ENCODE assay signal across 30 mouse cellular contexts in genomic region chr11:8486552-8486951, GRCm38 (mm10).
DNase-seq lines count a peak whose midpoint lies in the region; ATAC-seq and TF ChIP-seq lines count a peak whose summit lies in the region.
"Had no signal": no experiment of that assay in that cellular context is flagged by ENCODE, and none has a peak within 500 bp of the region (broad histone marks: within the 10 kb centered on the region; RNA-seq: fewer than 3 reads in every experiment).

No protein-coding gene starts in this region.

- no peak overlapping the region for H3K4me3 ChIP-seq in lung, embryonic 14.5 days (ENCODE audit: low read depth, low read length)
- H3K4me3 ChIP-seq in embryonic facial prominence, embryonic 14.5 days (ENCODE audit: low read depth, low read length) = no peak overlapping the region
- H3K4me3 ChIP-seq in heart, embryonic 11.5 days (ENCODE audit: low read depth, low read length) = no peak overlapping the region
- H3K4me3 ChIP-seq in heart, postnatal 0 days (ENCODE audit: low read depth, low read length) = no peak overlapping the region
- H3K4me3 ChIP-seq: forebrain, embryonic 13.5 days; hindbrain, embryonic 10.5 days; intestine, embryonic 15.5 days; layer of hippocampus, adult 2 months; lung, embryonic 15.5 days; midbrain, embryonic 10.5 days; myocyte; neural tube, embryonic 13.5 days had no signal

- H3K4me2 ChIP-seq in lung, embryonic 14.5 days = no peak overlapping the region
- no peak overlapping the region for H3K4me2 ChIP-seq in embryonic facial prominence, embryonic 14.5 days (ENCODE audit: low read depth, low read length)
- no peak overlapping the region for H3K4me2 ChIP-seq in heart, embryonic 11.5 days
- peak overlapping the region; percentile 28 for H3K4me2 ChIP-seq in heart, postnatal 0 days (ENCODE audit: low read depth, low read length)
- H3K4me2 ChIP-seq: forebrain, embryonic 13.5 days; intestine, embryonic 15.5 days; lung, embryonic 15.5 days; neural tube, embryonic 13.5 days had no signal

- TF ChIP-seq EP300 in heart, postnatal 0 days (IDR thresholded peaks at IDR 0.05; ENCODE audit: low read depth) = peak; percentile 33; the same call in 1 of the 2 replicates

- H3K9ac ChIP-seq in lung, embryonic 14.5 days = no peak overlapping the region
- no peak overlapping the region for H3K9ac ChIP-seq in embryonic facial prominence, embryonic 14.5 days (ENCODE audit: low read depth, low read length)
- H3K9ac ChIP-seq in heart, embryonic 11.5 days (ENCODE audit: low read depth, low read length) = no peak overlapping the region
- H3K9ac ChIP-seq in heart, postnatal 0 days (replicated peaks; ENCODE audit: low read depth, low read length) = no peak overlapping the region
- H3K9ac ChIP-seq: forebrain, embryonic 13.5 days; intestine, embryonic 15.5 days; liver, embryonic 14.5 days; lung, embryonic 15.5 days; neural tube, embryonic 13.5 days had no signal

- no peaks in the 10 kb centered on the region for H3K9me3 ChIP-seq in lung, embryonic 14.5 days (ENCODE audit: low read depth, low read length)
- no peaks in the 10 kb centered on the region for H3K9me3 ChIP-seq in embryonic facial prominence, embryonic 14.5 days (ENCODE audit: control insufficient read depth, low read length)
- no peaks in the 10 kb centered on the region for H3K9me3 ChIP-seq in heart, embryonic 11.5 days (replicated peaks; ENCODE audit: control insufficient read depth, low read length)
- H3K9me3 ChIP-seq in heart, postnatal 0 days (replicated peaks; ENCODE audit: control insufficient read depth, low read length) = no peaks in the 10 kb centered on the region
- H3K9me3 ChIP-seq: forebrain, embryonic 13.5 days; G1E; hindbrain, embryonic 10.5 days; intestine, embryonic 15.5 days; lung, embryonic 15.5 days; midbrain, embryonic 10.5 days; neural tube, embryonic 13.5 days had no signal

- H3K36me3 ChIP-seq in lung, embryonic 14.5 days (ENCODE audit: insufficient read depth) = peaks cover 28% of the 10 kb centered on the region
- peaks cover 23% of the 10 kb centered on the region for H3K36me3 ChIP-seq in embryonic facial prominence, embryonic 14.5 days (ENCODE audit: control insufficient read depth, insufficient read depth, low read length)
- H3K36me3 ChIP-seq in heart, embryonic 11.5 days (ENCODE audit: control insufficient read depth, insufficient read depth, low read length) = 0 out of 2 replicates have a peak, but pooled peaks cover 3% of the 10 kb centered on the region
- peaks cover 6% of the 10 kb centered on the region; the same call in 1 of the 2 replicates for H3K36me3 ChIP-seq in heart, postnatal 0 days (replicated peaks; ENCODE audit: control insufficient read depth, insufficient read depth, low read length)
- H3K36me3 ChIP-seq: G1E; neural tube, embryonic 13.5 days had no signal

- peak; percentile 48 for DNase-seq in lung, embryonic 14.5 days
- DNase-seq in lung, postnatal 14 days = no peak
- DNase-seq in embryonic facial prominence, embryonic 14.5 days (ENCODE audit: low spot score) = peak; percentile 58
- peak; percentile 83 for DNase-seq in heart, postnatal 0 days (ENCODE audit: low spot score)
- no peak for DNase-seq in cerebellum, adult 9-11 months
- DNase-seq: adrenal gland, adult 2 months; B cell, adult 2 months; cerebellum, adult 18-20 months; cerebellum, postnatal 36 days; gastrocnemius, postnatal 36 days; kidney, adult 9 months; kidney, postnatal 14 days; retina, postnatal 1 day; thymus, adult 18-20 months; thymus, postnatal 4 days had no signal

- H3K27ac ChIP-seq in lung, embryonic 14.5 days (ENCODE audit: low read depth) = no peak overlapping the region
- H3K27ac ChIP-seq in embryonic facial prominence, embryonic 14.5 days (replicated peaks; ENCODE audit: low read depth, low read length) = no peak overlapping the region
- H3K27ac ChIP-seq in heart, embryonic 11.5 days (ENCODE audit: low read depth, low read length) = 0 out of 2 replicates have a peak overlapping the region, but pooled peaks have one; percentile 1
- H3K27ac ChIP-seq in heart, postnatal 0 days (ENCODE audit: low read depth) = peak overlapping the region; percentile 83
- H3K27ac ChIP-seq: forebrain, embryonic 13.5 days; hindbrain, embryonic 10.5 days; intestine, embryonic 15.5 days; layer of hippocampus, adult 2 months; liver, embryonic 14.5 days; lung, embryonic 15.5 days; midbrain, embryonic 10.5 days; neural tube, embryonic 13.5 days had no signal

- ATAC-seq in lung, embryonic 14.5 days (ENCODE audit: insufficient read depth) = no peak
- ATAC-seq in embryonic facial prominence, embryonic 14.5 days (ENCODE audit: low read depth) = no peak
- no peak; the same call in 1 of the 2 replicates for ATAC-seq in heart, embryonic 11.5 days (replicated peaks; ENCODE audit: insufficient number of reproducible peaks, low FRiP score, low TSS enrichment)
- peak; percentile 83 for ATAC-seq in heart, postnatal 0 days (ENCODE audit: insufficient read depth, low read depth)
- ATAC-seq in granulocyte monocyte progenitor cell, adult 5-6 weeks (replicated peaks; ENCODE audit: poor library complexity, severe bottlenecking) = no peak
- ATAC-seq in erythroid progenitor cell, adult 5-6 weeks (replicated peaks; ENCODE audit: low FRiP score, poor library complexity, severe bottlenecking) = no peak
- ATAC-seq: forebrain, embryonic 13.5 days; hindbrain, embryonic 16.5 days; intestine, embryonic 15.5 days; midbrain, embryonic 16.5 days had no signal

- no peaks in the 10 kb centered on the region for H3K27me3 ChIP-seq in lung, embryonic 14.5 days (ENCODE audit: insufficient read depth, low read length)
- H3K27me3 ChIP-seq in embryonic facial prominence, embryonic 14.5 days (replicated peaks; ENCODE audit: control insufficient read depth, insufficient read depth, low read length) = no peaks in the 10 kb centered on the region
- no peaks in the 10 kb centered on the region for H3K27me3 ChIP-seq in heart, embryonic 11.5 days (ENCODE audit: control insufficient read depth, insufficient read depth, low read length)
- H3K27me3 ChIP-seq in heart, postnatal 0 days (ENCODE audit: control insufficient read depth, insufficient read depth, low read length) = no peaks in the 10 kb centered on the region
- H3K27me3 ChIP-seq: forebrain, embryonic 13.5 days; intestine, embryonic 15.5 days; lung, embryonic 15.5 days; neural tube, embryonic 13.5 days had no signal

- no peaks in the 10 kb centered on the region for H3K4me1 ChIP-seq in lung, embryonic 14.5 days (ENCODE audit: insufficient read depth)
- H3K4me1 ChIP-seq in embryonic facial prominence, embryonic 14.5 days (ENCODE audit: control insufficient read depth, insufficient read depth, low read length) = peaks cover 29% of the 10 kb centered on the region
- H3K4me1 ChIP-seq in heart, embryonic 11.5 days (ENCODE audit: control insufficient read depth, insufficient read depth, low read length) = peaks cover 22% of the 10 kb centered on the region
- peaks cover 71% of the 10 kb centered on the region for H3K4me1 ChIP-seq in heart, postnatal 0 days (ENCODE audit: control insufficient read depth, insufficient read depth)
- H3K4me1 ChIP-seq: midbrain, embryonic 10.5 days had no signal

- no peak for TF ChIP-seq CTCF in lung, embryonic 14.5 days (IDR thresholded peaks at IDR 0.05; ENCODE audit: low read depth)
- no peak for TF ChIP-seq CTCF in heart, postnatal 0 days (IDR thresholded peaks at IDR 0.05; ENCODE audit: low read depth)

- 69% methylated on average over 4 of the region's 4 CpGs for WGBS in lung, embryonic 14.5 days
- WGBS in embryonic facial prominence, embryonic 14.5 days = 81% methylated on average over 4 of the region's 4 CpGs
- 47% methylated on average over 4 of the region's 4 CpGs for WGBS in heart, embryonic 11.5 days (ENCODE audit: insufficient replicate concordance)
- 28% methylated on average over 4 of the region's 4 CpGs for WGBS in heart, postnatal 0 days

Comparison
In these comparisons a context has a peak if more than half of its experiments do, and no peak if none do; other contexts are left out.
1. DNase-seq: peak in lung, embryonic 14.5 days (single experiment), embryonic facial prominence, embryonic 14.5 days (single experiment) and heart, postnatal 0 days (single experiment); none in lung, postnatal 14 days (single experiment) and cerebellum, adult 9-11 months (single experiment).
2. H3K27ac ChIP-seq: peak in heart, embryonic 11.5 days (single experiment) and heart, postnatal 0 days (single experiment); none in lung, embryonic 14.5 days (single experiment) and embryonic facial prominence, embryonic 14.5 days (single experiment).